Mouse (Mus musculus) yolk sac, embryonic 10.5 days (tissue): Measurements from ENCODE around the gene Zfp235.

Experiments used
- DNase-seq: peaks from one replicate; pipeline ENCODE4 v3.0.0-alpha.2; 2017; ENCODE audit warnings: low spot score

Gene Zfp235

DNA sequence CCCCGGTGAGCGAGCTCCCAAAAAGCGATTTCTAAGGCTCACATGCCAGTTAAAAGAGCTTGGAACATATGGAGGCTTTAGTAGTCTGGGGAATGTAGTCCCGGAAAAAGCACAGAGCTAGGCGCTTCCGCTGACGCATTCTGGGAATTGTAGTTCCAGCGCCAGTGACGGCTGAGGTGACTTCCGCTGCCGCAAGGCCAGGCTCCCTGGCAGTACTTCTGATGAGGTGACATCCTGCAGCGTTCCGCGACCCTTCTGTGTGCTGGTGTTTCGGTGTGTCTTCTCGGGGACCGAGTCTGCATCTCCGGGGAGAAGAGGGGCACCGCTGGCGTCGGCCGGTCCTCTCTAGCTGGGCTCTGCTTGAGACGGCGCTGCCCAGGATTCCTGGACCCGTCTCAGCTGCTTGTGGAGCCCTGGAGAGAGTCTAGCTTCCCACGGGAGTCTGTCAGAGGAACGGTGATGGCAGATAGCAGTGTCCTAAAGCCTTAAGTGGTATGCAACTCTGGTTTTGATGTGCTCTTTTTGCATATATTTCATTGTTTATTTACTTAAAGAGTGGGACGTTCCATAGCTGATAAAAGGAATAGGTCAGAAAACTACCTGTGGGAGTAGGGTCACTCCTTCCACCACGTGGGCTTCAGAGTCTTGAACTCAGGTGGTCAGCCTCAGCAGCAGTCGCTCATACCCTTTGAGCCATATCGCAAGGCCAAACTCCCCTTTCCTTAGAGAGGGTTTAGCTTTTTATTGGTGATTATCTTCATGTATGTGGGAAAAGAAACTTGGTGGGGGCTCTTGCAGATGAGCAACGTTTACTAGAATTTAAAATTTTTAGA, at the start of gene Zfp235:
Gene Zfp235, plus strand, starts transcription at position 174 of the 833 bp plus-strand sequence.
- peak; percentile 86 for DNase-seq

DNA sequence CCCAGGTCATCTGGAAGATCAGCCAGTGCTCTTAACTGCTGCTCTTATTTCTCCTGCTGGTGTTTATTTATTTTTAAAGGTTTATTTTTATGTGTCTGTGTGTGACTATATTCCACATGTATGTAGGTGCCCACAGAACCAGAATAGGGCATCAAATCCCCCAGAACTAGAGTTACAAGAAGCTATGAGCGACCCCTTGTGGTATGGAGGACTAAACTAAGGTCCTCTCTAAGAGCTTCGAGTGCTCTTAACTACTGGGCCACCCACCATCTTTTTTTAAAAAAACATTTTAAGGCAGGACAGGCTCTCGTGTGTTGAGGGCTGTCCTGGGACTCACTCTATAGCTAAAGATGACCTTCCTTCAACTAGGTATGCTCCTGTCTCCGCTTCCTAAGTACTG, 47.1 kb upstream of the Zfp235 start:
- DNase-seq, result no peak

- no peak for DNase-seq
Observed at GRCm38 (mm10) chr7:24087485-24088125, 46.4 kb upstream of the Zfp235 start.

GRCm38 (mm10) chr7:24104403-24104802, 29.6 kb upstream of the Zfp235 start:
- DNase-seq, result no peak

GRCm38 (mm10) chr7:24105144-24105703, 28.7 kb upstream of the Zfp235 start:
- DNase-seq, result no peak

GRCm38 (mm10) chr7:24110839-24111238, 23.1 kb upstream of the Zfp235 start:
- DNase-seq, result no peak

DNA sequence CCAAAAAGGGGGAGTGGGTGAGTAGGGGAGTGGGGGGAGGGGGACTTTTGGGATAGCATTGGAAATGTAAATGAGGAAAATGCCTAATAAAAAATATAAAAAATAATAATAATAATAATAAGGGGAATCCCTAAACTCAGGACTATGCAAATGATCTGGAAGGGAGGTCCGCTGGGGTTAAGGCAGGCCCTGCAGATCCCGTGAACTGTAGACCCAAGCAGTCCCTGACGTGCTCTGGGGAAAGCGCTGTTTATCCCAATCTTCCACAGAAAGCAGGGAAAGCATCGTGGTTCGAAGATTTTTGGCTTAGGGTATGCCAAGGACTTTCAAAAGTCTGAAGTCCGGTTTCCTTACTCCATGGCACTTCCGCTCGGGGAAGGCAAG, 22.2 kb upstream of the Zfp235 start:
- no peak for DNase-seq

- DNase-seq, result peak; percentile 94
Observed at GRCm38 (mm10) chr7:24112156-24112856, 21.7 kb upstream of the Zfp235 start, which contains the start of gene Zfp112. Zfp112 (plus strand) TSS chr7:24112314.

- DNase-seq, result peak; percentile 78
Observed at GRCm38 (mm10) chr7:24113001-24113400, 21.0 kb upstream of the Zfp235 start.

DNA sequence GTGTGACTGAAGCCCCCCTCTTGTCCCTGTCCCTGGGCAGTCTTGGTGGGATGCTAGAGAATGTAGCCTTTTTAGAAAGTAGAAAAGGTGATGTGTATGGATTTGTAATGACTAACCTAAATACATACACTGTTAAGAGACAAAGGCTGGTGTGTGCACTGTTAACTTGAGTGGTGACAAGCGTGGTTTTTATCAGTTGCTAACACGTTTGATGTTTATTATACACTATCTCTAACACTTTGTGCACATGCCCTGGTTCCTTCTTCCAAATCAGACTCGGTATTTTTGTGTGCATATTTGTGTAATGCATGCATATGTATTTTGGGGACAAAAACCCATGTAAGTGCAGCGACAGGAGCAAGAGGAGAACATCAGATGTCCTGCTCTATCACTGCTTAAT, 17.3 kb upstream of the Zfp235 start:
- DNase-seq, result no peak

GRCm38 (mm10) chr7:24133425-24133995, 459 bp upstream of the Zfp235 start:
- DNase-seq, result no peak

- DNase-seq, result no peak
Observed at GRCm38 (mm10) chr7:24142566-24142965, 8.6 kb downstream of the Zfp235 start.

DNA sequence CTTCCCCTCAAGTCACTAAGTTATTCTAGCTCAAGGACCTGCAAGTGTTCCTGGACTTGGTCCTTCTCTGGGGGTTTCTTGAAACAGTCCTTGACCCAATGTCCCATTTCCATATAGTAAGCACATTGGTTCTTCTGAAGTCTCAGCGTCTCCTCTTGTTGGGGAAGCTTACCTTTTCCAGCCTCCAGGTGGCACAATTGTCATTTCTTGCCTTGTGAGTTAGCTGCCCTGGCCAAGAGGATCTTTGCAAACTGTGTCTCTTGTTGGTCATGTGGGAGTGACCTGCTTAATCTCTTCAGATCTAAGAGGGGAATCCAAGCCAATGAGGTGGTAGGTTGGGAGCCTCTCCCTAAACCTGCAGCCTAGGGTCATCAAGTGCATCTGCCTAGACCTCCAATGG, 19.3 kb downstream of the Zfp235 start:
- DNase-seq, result no peak

DNA sequence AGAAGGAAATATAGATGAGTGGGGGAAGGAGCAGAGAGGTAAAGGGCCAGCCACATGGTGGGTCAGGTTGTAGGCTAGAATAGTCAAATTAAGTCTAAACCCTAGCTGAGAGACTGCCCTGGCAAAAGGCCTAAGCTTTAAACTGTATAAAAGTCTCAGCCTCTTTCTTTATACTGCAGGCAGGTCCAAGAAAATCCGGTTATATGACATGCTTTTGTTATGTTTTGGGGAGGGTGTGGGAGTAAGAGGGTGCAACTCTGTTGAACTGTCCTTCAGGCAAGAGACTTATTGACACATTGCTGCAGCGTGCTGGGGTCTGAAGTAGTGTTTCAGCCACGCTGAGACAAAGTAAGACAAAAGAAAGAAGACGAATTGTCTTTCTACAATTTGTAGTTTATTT, 38.2 kb downstream of the Zfp235 start:
- no peak for DNase-seq

DNA sequence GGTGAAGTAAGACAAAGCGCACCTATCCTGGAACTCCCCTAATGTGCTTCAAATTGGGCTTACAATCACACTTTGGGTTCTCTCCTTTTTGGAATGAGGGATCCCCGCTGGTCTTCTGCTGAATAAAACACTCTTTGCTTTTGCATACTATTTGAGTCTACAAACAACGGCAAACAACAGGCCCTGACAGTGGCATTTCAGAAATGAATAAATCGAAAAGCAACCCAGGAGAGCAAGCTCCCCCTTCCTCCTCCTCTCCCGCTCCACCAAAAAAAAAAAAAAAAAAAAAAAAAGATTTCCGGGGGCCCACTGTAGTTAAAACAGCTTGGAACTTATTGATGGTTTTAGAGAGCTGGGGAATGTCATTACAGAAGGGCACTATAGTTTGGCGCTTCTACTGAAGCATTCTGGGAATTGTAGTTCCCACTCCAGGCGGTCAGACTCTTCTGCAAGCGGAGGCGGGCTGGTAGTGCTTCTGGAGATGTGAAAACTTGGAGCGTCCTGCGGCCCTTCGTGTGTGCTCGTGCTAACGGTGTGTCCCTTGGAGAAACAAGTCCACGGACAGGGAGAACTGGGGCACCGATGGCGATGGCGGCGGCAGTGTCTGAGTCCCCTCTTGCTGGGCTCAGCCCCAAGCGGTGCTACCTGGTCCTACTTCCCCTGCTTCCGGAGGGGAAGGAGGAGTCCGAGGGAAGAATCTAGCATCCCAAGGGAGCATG, 40.8 kb downstream of the Zfp235 start, which contains the start of gene Zfp114:
Gene Zfp114, plus strand, starts transcription at position 443 of the 719 bp plus-strand sequence.
- peak; percentile 65 for DNase-seq

GRCm38 (mm10) chr7:24175337-24175711, 41.4 kb downstream of the Zfp235 start:
- DNase-seq, result no peak

- no peak for DNase-seq
Observed at GRCm38 (mm10) chr7:24187611-24188010, 53.6 kb downstream of the Zfp235 start.

GRCm38 (mm10) chr7:24188901-24189570, 55.1 kb downstream of the Zfp235 start:
- no peak for DNase-seq

DNA sequence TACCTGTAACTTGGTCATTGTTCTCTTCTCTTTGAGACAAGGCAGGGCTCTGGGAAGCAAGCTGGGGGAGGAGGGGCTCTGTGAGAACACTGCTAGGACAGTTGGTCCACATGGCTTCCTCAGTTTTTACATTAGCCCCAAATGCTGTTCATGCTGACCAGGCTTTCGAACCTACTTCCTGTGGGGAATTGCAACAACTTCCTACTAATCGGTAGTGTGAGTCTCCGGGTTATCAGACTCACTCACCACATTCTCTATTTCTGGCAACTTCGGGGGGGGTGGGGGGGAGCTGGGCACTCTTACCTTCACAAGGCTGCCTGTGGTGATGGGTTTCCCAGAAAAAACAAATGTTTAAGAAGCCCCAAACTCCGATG, 55.6 kb downstream of the Zfp235 start:
- no peak for DNase-seq

DNA sequence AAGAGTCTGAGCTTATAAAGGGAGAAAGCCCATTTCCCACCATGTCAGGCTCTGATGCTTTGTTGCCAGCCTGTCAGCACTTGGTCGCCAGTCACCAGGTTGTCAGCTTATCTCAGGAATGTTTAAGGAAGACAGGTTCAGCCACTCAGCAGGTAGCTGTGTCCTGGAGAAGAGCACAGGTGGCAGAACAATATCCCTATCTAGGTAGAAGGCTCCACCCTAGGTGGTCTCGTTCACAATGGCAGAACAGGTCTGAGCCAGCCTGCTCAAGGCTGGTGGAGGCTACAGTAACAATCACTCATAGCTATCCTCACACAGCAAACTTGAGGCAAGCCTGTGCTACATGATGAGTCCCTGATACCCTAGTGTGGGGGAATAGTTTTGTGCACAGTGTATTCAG, 57.4 kb downstream of the Zfp235 start:
- DNase-seq, result no peak
